Mouse (Mus musculus): ENCODE measurements around the gene Cldn4.

DNA sequence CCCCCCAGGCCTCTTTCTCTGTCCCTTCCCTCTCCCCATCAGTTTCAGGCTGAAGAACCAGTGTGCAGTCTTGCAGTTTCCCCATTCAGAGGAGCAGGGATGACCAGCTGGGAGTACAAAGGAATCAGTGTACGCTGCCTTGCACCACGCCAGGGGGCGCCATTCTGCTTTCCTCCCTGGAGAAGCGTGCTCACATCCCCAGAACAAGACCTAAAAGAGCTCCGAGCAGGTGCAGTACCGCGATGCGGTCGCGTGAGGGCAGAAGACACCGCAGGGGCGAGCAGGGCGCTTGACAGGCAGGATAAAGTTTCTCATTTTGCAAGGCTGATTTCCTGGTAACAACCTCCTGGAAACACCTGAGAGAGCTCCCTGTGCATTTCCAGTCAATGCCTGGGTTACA, 39.6 kb downstream of the Cldn4 start:
- peak; percentile 100 for TF ChIP-seq CTCF (IDR thresholded peaks at IDR 0.05; ENCODE audit: low read depth)
- 0 out of 2 replicates have a peak, but pooled peaks have one; percentile 24 for TF ChIP-seq EP300 (IDR thresholded peaks at IDR 0.05; ENCODE audit: low read depth)

Data from liver, embryonic 14.5 days (tissue).